Mouse (Mus musculus) neutrophil, adult 5-6 weeks (primary cell): ENCODE data around the gene H2-M5. TPM values are rescaled to one million over a fixed set of nuclear protein-coding genes. Genes with fewer than 3 reads are reported as not detected.
"Not testable (repeated sequence)": the region's sequence is repeated elsewhere in the genome, so short reads cannot be mapped to it uniquely, and the experiment has no call there.

Source experiments
- ATAC-seq: fragments of 151-379, 151-347 bp; 2 replicates; pipeline ENCODE4 v1.8.0; 2017; ENCODE audit warnings: mild to moderate bottlenecking, moderate TSS enrichment; ENCODE audit not compliant: insufficient number of reproducible peaks, poor library complexity, low FRiP score, severe bottlenecking; ENCODE audit errors: extremely low read depth
- total RNA-seq: library from RNA; stranded (forward); fragments of 200-1000 nt; gene quantifications from 2 replicates; pipeline ENCODE4 v1.2.3, GENCODE M21; 2017

The H2-M5 gene
- total RNA-seq, 1 experiment from 2014 or later, result not detected

- ATAC-seq, result peak; percentile 9; the same call in 1 of the 2 replicates
Observed at GRCm38 (mm10) chr17:36997033-36997735, 7.8 kb upstream of the H2-M5 start.

- no peak for ATAC-seq
Observed at GRCm38 (mm10) chr17:36995448-36995847, 6.1 kb upstream of the H2-M5 start.

GRCm38 (mm10) chr17:36994528-36994927 is 5.2 kb upstream of the H2-M5 start:
- no peak for ATAC-seq

- no peak for ATAC-seq
Observed at GRCm38 (mm10) chr17:36993770-36994325, 4.5 kb upstream of the H2-M5 start.

GRCm38 (mm10) chr17:36992336-36993104 is 3.2 kb upstream of the H2-M5 start:
- no peak for ATAC-seq

- ATAC-seq, result not testable (repeated sequence)
Observed at GRCm38 (mm10) chr17:36990630-36991029, 1.3 kb upstream of the H2-M5 start.

GRCm38 (mm10) chr17:36988475-36988874 is 862 bp downstream of the H2-M5 start:
- no peak for ATAC-seq

- no peak for ATAC-seq
Observed at GRCm38 (mm10) chr17:36982253-36983155, 6.8 kb downstream of the H2-M5 start.

- ATAC-seq, result no peak
Observed at GRCm38 (mm10) chr17:36981845-36982244, 7.5 kb downstream of the H2-M5 start.

GRCm38 (mm10) chr17:36981221-36981813 is 8.0 kb downstream of the H2-M5 start, which contains the start of gene 2410137M14Rik:
Gene 2410137M14Rik (minus strand): TSS chr17:36981237.
- ATAC-seq, result no peak

GRCm38 (mm10) chr17:36973271-36973787 is 16.0 kb downstream of the H2-M5 start:
- no peak for ATAC-seq

- no peak for ATAC-seq
Observed at GRCm38 (mm10) chr17:36972791-36973190, 16.5 kb downstream of the H2-M5 start.

GRCm38 (mm10) chr17:36971172-36971850 is 18.0 kb downstream of the H2-M5 start:
- no peak for ATAC-seq

- no peak for ATAC-seq
Observed at GRCm38 (mm10) chr17:36970316-36970890, 18.9 kb downstream of the H2-M5 start.

GRCm38 (mm10) chr17:36966875-36967274 is 22.5 kb downstream of the H2-M5 start:
- no peak for ATAC-seq

- ATAC-seq, result no peak
Observed at GRCm38 (mm10) chr17:36961125-36961524, 28.2 kb downstream of the H2-M5 start.

GRCm38 (mm10) chr17:36958884-36959283 is 30.5 kb downstream of the H2-M5 start:
- no peak for ATAC-seq
